Mouse (Mus musculus) olfactory bulb, adult 2 months (tissue): ENCODE measurements around the gene Sncb. TPM values are rescaled to one million over a fixed set of nuclear protein-coding genes. Genes with fewer than 3 reads are reported as not detected.

Experiments used
- H3K27ac ChIP-seq: fragments of 200-500 bp; 2 replicates; pipeline ENCODE4 v1.5.1; 2012; ENCODE audit warnings: low read depth, low read length; ENCODE audit not compliant: insufficient read depth
- H3K4me1 ChIP-seq: fragments of 200-500 bp; 2 replicates; pipeline ENCODE4 v1.6.1; 2012; ENCODE audit warnings: low read length; ENCODE audit not compliant: control insufficient read depth, insufficient read depth
- H3K4me3 ChIP-seq: fragments of 200-500 bp; 2 replicates; pipeline ENCODE4 v1.5.1; 2012; ENCODE audit warnings: mild to moderate bottlenecking, low read depth, low read length, moderate library complexity; ENCODE audit not compliant: insufficient read depth
- CTCF ChIP-seq: fragments of 200-500 bp; IDR thresholded peaks from 2 replicates; pipeline ENCODE4 v1.5.1; 2012; ENCODE audit warnings: low read depth, mild to moderate bottlenecking, low read length, moderate library complexity; ENCODE audit not compliant: insufficient read depth
- POLR2A ChIP-seq: fragments of 200-500 bp; IDR thresholded peaks from 2 replicates; pipeline ENCODE4 v1.6.1; 2012; ENCODE audit warnings: mild to moderate bottlenecking, low read depth, low read length, moderate library complexity; ENCODE audit not compliant: insufficient read depth
- WGBS: fragments of 180-500 bp; shearing (Covaris S2); methylation state at CpG from one replicate; pipeline ENCODE4 v1.1.7; 2018; 5-methylcytosine and 5-hydroxymethylcytosine counted together
- polyA plus RNA-seq: library from polyadenylated mRNA; stranded (reverse); fragments of >200 nt; gene quantifications from 2 replicates; pipeline ENCODE4 v1.2.4, GENCODE M21; 2012; ENCODE audit warnings: low replicate concordance; ENCODE audit not compliant: missing spikeins, insufficient read depth, insufficient read length

The Sncb gene
- polyA plus RNA-seq, 1 experiment: not detected

DNA sequence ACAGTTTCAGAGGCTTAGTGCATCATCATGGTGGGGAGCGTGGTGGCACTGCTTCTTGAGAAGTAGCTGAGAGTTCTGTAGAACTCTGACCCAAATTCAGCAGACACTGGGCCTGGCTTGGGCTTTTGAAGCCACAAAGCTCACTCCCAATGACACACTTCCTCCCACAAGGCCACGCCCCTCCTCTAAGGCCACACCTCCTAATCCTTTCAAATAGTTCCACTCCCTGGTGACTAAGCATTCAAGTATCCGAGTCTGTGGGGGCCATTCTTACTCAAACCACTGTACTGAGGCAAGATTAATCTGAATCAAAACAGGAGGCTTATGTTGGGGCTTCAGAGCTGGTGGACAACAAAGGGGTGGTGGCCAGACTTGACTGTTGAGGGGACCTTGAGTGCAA is 55.5 kb downstream of the Sncb start:
- TF ChIP-seq POLR2A (no peak), CTCF (no peak)
- no peak overlapping the region for H3K27ac ChIP-seq
- no peak overlapping the region for H3K4me3 ChIP-seq
- no peaks in the 10 kb centered on the region for H3K4me1 ChIP-seq
- 74% methylated on average over 3 of the region's 3 CpGs for WGBS

Other genes starting within 250 kb of the Sncb start
- not detected in 2 replicates for gene 4833439L19Rik, start 201.2 kb downstream of the Sncb start, polyA plus RNA-seq
- not detected in 2 replicates for gene Arl10, start 191.6 kb downstream of the Sncb start, polyA plus RNA-seq
- not detected in 2 replicates for gene Nop16, start 176.5 kb downstream of the Sncb start, polyA plus RNA-seq
- gene Higd2a, start 176.4 kb downstream of the Sncb start, polyA plus RNA-seq: not detected in 2 replicates
- gene Cltb, start 155.3 kb downstream of the Sncb start, polyA plus RNA-seq: not detected in 2 replicates
- gene Faf2, start 144.8 kb downstream of the Sncb start, polyA plus RNA-seq: not detected in 2 replicates
- not detected in 2 replicates for gene Rnf44, start 72.7 kb downstream of the Sncb start, polyA plus RNA-seq
- not detected in 2 replicates for gene Cdhr2, start 65.1 kb downstream of the Sncb start, polyA plus RNA-seq
- not detected in 2 replicates for gene Gprin1, start 16.7 kb downstream of the Sncb start, polyA plus RNA-seq
- gene Eif4e1b, start 17.4 kb upstream of the Sncb start, polyA plus RNA-seq: not detected in 2 replicates
- gene Tspan17, start 22.8 kb upstream of the Sncb start, polyA plus RNA-seq: not detected in 2 replicates
- not detected in 2 replicates for gene Unc5a, start 182.8 kb upstream of the Sncb start, polyA plus RNA-seq